Mouse (Mus musculus) liver, adult 2 months (tissue): ENCODE data around the gene Chadl. TPM values are rescaled to one million over a fixed set of nuclear protein-coding genes. Genes with fewer than 3 reads are reported as not detected.

ENCODE experiments used
- DNase-seq: peaks from one replicate; pipeline ENCODE4 v3.0.0-alpha.2; 2011; ENCODE audit warnings: low read depth, low spot score; ENCODE audit errors: extremely low read depth
- H3K27ac ChIP-seq: fragments of 200-500 bp; replicated peaks from 2 replicates; pipeline ENCODE4 v1.5.1; 2012; ENCODE audit warnings: low read depth, mild to moderate bottlenecking, control low read depth, inconsistent platforms, low read length; ENCODE audit not compliant: insufficient read depth
- H3K27me3 ChIP-seq: fragments of 200-500 bp; 2 replicates; pipeline ENCODE4 v1.6.1; 2012; ENCODE audit warnings: mild to moderate bottlenecking, moderate library complexity, low read length, inconsistent platforms; ENCODE audit not compliant: control insufficient read depth, insufficient read depth
- H3K36me3 ChIP-seq: fragments of 200-500 bp; 2 replicates; pipeline ENCODE4 v1.6.1; 2012; ENCODE audit warnings: low read length, inconsistent platforms; ENCODE audit not compliant: control insufficient read depth, insufficient read depth
- H3K4me1 ChIP-seq: fragments of 200-500 bp; 2 replicates; pipeline ENCODE4 v1.6.1; 2011; ENCODE audit warnings: low read length; ENCODE audit not compliant: control insufficient read depth, insufficient read depth
- H3K4me3 ChIP-seq: fragments of 200-500 bp; 2 replicates; pipeline ENCODE4 v1.5.1; 2011; ENCODE audit warnings: low read depth, mild to moderate bottlenecking, control low read depth, low read length, moderate library complexity; ENCODE audit not compliant: insufficient read depth
- H3K79me2 ChIP-seq: fragments of 200-500 bp; 2 replicates; pipeline ENCODE4 v1.6.1; 2012; ENCODE audit warnings: inconsistent platforms, mild to moderate bottlenecking, low read length, moderate library complexity; ENCODE audit not compliant: control insufficient read depth, insufficient read depth
- H3K9ac ChIP-seq: fragments of 200-500 bp; 2 replicates; pipeline ENCODE4 v1.6.1; 2012; ENCODE audit warnings: low read depth, mild to moderate bottlenecking, control low read depth, inconsistent platforms, low read length
- CTCF ChIP-seq: fragments of 200-500 bp; IDR thresholded peaks from 2 replicates; pipeline ENCODE4 v1.5.1; 2011; ENCODE audit warnings: low read depth, low read length, control low read depth
- POLR2A ChIP-seq: fragments of 200-500 bp; IDR thresholded peaks from 2 replicates; pipeline ENCODE4 v1.6.1; 2011; ENCODE audit warnings: low read length, control low read depth; ENCODE audit not compliant: insufficient read depth; ENCODE audit errors: extremely low read depth
- WGBS: fragments of 180-500 bp; shearing (Covaris S2); methylation state at CpG from one replicate; pipeline ENCODE4 v1.1.7; 2018; 5-methylcytosine and 5-hydroxymethylcytosine counted together
- polyA plus RNA-seq: library from polyadenylated mRNA; depleted of rRNA; stranded (reverse); fragments of >200 nt; gene quantifications from 2 replicates; pipeline ENCODE4 v1.2.3, GENCODE M21; 2012
- total RNA-seq: library from RNA; depleted of rRNA; stranded (reverse); fragments of >200 nt; gene quantifications from 2 replicates; pipeline ENCODE4 v1.2.3, GENCODE M21; 2014

The Chadl gene
- total and polyA plus RNA-seq, 2 experiments = 0.37 to 1.5 TPM

GRCm38 (mm10) chr15:81698532-81698931 is 1.4 kb upstream of the Chadl start:
- 34% methylated on average over 2 of the region's 2 CpGs for WGBS
- no peaks in the 10 kb centered on the region for H3K27me3 ChIP-seq
- peak; percentile 45 for DNase-seq

GRCm38 (mm10) chr15:81697847-81698246 is 760 bp upstream of the Chadl start:
- peak; percentile 33 for DNase-seq
- H3K9ac ChIP-seq = no peak overlapping the region
- H3K4me1 ChIP-seq = peaks cover 22% of the 10 kb centered on the region
- H3K79me2 ChIP-seq = no peaks in the 10 kb centered on the region
- H3K27me3 ChIP-seq = no peaks in the 10 kb centered on the region
- TF ChIP-seq CTCF = peak; percentile 56
- no peak for TF ChIP-seq POLR2A
- H3K27ac ChIP-seq = no peak overlapping the region
- no peak overlapping the region for H3K4me3 ChIP-seq
- WGBS = 59% methylated on average over 3 of the region's 3 CpGs
- no peaks in the 10 kb centered on the region for H3K36me3 ChIP-seq

More at GRCm38 (mm10) chr15:81698532-81698931, 1.4 kb upstream of the Chadl start:
- Histone ChIP-seq H3K36me3 (no peaks in the 10 kb centered on the region), H3K27ac (no peak overlapping the region), H3K4me1 (peaks cover 20% of the 10 kb centered on the region), H3K4me3 (no peak overlapping the region), H3K9ac (no peak overlapping the region), H3K79me2 (no peaks in the 10 kb centered on the region)
- TF ChIP-seq POLR2A (no peak), CTCF (no peak)

GRCm38 (mm10) chr15:81694891-81695290 is 2.2 kb downstream of the Chadl start:
- H3K4me3 ChIP-seq = peak overlapping the region; percentile 68
- H3K36me3 ChIP-seq = no peaks in the 10 kb centered on the region
- 55% methylated on average over 19 of the region's 19 CpGs for WGBS
- H3K79me2 ChIP-seq = no peaks in the 10 kb centered on the region
- TF ChIP-seq CTCF (no peak), POLR2A (no peak)
- H3K27me3 ChIP-seq = no peaks in the 10 kb centered on the region
- H3K27ac ChIP-seq = no peak overlapping the region
- peaks cover 5% of the 10 kb centered on the region; the same call in 1 of the 2 replicates for H3K4me1 ChIP-seq
- no peak for DNase-seq
- peak overlapping the region; percentile 79 for H3K9ac ChIP-seq

- H3K4me1 ChIP-seq = peaks cover 5% of the 10 kb centered on the region; the same call in 1 of the 2 replicates
- H3K27me3 ChIP-seq = no peaks in the 10 kb centered on the region
- no peak overlapping the region for H3K27ac ChIP-seq
- H3K79me2 ChIP-seq = no peaks in the 10 kb centered on the region
- peak overlapping the region; percentile 68 for H3K4me3 ChIP-seq
- DNase-seq = peak; percentile 66
- no peaks in the 10 kb centered on the region for H3K36me3 ChIP-seq
- 1% methylated on average over 105 of the region's 107 CpGs for WGBS
- H3K9ac ChIP-seq = peak overlapping the region; percentile 79
- TF ChIP-seq CTCF (peak; percentile 77), POLR2A (no peak)
These were observed 2.9 kb downstream of the Chadl start for GRCm38 (mm10) chr15:81693967-81694881.

DNA sequence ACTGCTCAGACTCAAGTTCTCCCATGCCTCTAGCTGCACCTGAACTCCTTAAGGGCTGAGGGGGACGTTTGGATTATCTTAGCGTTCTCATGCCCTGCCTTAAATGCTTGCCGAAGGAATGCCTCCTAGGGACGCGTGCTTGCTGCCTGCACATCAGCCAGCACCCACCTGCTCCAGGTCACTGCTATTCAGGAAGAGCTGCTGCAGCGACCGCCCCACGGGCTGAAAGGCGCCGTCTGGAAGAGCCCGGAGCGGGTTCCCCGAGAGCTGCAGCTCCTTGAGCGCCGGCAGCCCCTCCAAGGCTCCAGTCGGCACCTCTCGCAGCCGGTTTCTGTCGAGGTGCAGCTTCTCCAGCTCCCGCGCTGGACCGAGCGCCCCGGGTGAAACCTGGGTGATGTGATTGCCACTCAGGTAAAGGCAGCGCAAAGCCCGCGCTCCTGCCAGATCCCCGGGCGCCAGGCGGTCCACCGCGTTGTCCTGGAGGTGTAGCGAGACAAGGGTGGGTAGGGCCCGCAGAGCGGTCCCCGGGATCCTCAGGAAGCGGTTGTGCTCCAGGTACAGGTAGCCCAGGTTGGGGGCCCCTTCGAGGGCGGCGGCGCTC is 3.6 kb downstream of the Chadl start:
- Histone ChIP-seq H3K4me3 (peak overlapping the region; percentile 68; the same call in 1 of the 2 replicates), H3K9ac (peak overlapping the region; percentile 79), H3K36me3 (no peaks in the 10 kb centered on the region), H3K27me3 (no peaks in the 10 kb centered on the region), H3K27ac (no peak overlapping the region), H3K79me2 (no peaks in the 10 kb centered on the region), H3K4me1 (peaks cover 3% of the 10 kb centered on the region; the same call in 1 of the 2 replicates)
- WGBS = 6% methylated on average over 41 of the region's 41 CpGs
- DNase-seq = no peak
- no peak for TF ChIP-seq POLR2A
- TF ChIP-seq CTCF = no peak
